Mouse (Mus musculus) liver, embryonic 14.5 days (tissue): Measurements from ENCODE around the gene Olfr555. TPM values are rescaled to one million over a fixed set of nuclear protein-coding genes. Genes with fewer than 3 reads are reported as not detected.

ENCODE experiments used
- ATAC-seq: fragments of 200-750 bp; cut with Nextera tagmentation; 2 replicates; pipeline ENCODE4 v1.8.0; 2017; ENCODE audit warnings: moderate number of reproducible peaks, mild to moderate bottlenecking, moderate library complexity; ENCODE audit not compliant: insufficient read depth
- DNase-seq, 3 experiments: peaks; one replicate each; pipeline ENCODE4 v3.0.0-alpha.2; 2012 to 2013; ENCODE audit warnings: low read depth in 3 of 3, low spot score in 3 of 3
- H3K27ac ChIP-seq: fragments of 300-500 bp; sonication (generic); 2 replicates; pipeline ENCODE4 v1.5.1; 2014; ENCODE audit warnings: moderate library complexity, mild to moderate bottlenecking, control low read depth, inconsistent platforms
- H3K27me3 ChIP-seq: fragments of 300-500 bp; sonication (generic); 2 replicates; pipeline ENCODE4 v1.6.1; 2014; ENCODE audit warnings: mild to moderate bottlenecking, low read length, moderate library complexity; ENCODE audit not compliant: control insufficient read depth, insufficient read depth
- H3K36me3 ChIP-seq: fragments of 300-500 bp; sonication (generic); replicated peaks from 2 replicates; pipeline ENCODE4 v1.6.1; 2014; ENCODE audit warnings: low read depth; ENCODE audit not compliant: control insufficient read depth, insufficient read depth
- H3K4me1 ChIP-seq, 2 experiments: fragments of 200-500 bp in 1 of 2; fragments of 300-500 bp in 1 of 2; sonication (generic) in 1 of 2; replicated peaks; 2 replicates each; pipeline ENCODE4 v1.6.1; 2012 to 2014; ENCODE audit warnings: antibody characterized with exemption in 1 of 2, inconsistent platforms in 1 of 2, low read length in 1 of 2; ENCODE audit not compliant: control insufficient read depth in 2 of 2, insufficient read depth in 2 of 2
- H3K4me2 ChIP-seq: fragments of 300-500 bp; sonication (generic); 2 replicates; pipeline ENCODE4 v1.6.1; 2014; ENCODE audit warnings: low read depth, mild to moderate bottlenecking, control low read depth, moderate library complexity
- H3K4me3 ChIP-seq, 2 experiments: fragments of 200-500 bp in 1 of 2; fragments of 300-500 bp in 1 of 2; sonication (generic) in 1 of 2; 2 replicates each; pipeline ENCODE4 v1.5.1; 2012 to 2014; ENCODE audit warnings: low read depth in 2 of 2, low read length in 2 of 2, mild to moderate bottlenecking in 2 of 2, control low read depth in 1 of 2, inconsistent platforms in 1 of 2, moderate library complexity in 1 of 2; ENCODE audit not compliant: insufficient read depth in 1 of 2
- H3K9ac ChIP-seq: fragments of 300-500 bp; sonication (generic); replicated peaks from 2 replicates; pipeline ENCODE4 v1.6.1; 2014; ENCODE audit warnings: mild to moderate bottlenecking, control low read depth, moderate library complexity
- H3K9me3 ChIP-seq: fragments of 300-500 bp; sonication (generic); 2 replicates; pipeline ENCODE4 v1.6.1; 2016; ENCODE audit warnings: low read length, mixed read lengths; ENCODE audit not compliant: control insufficient read depth
- CTCF ChIP-seq: IDR thresholded peaks from 2 replicates; pipeline ENCODE4 v1.5.1; 2016; ENCODE audit warnings: antibody characterized with exemption, low read depth, control low read depth
- EP300 ChIP-seq: IDR thresholded peaks from 2 replicates; pipeline ENCODE4 v1.6.1; 2016; ENCODE audit warnings: antibody characterized with exemption, low read depth
- WGBS: fragments of 180-500 bp; shearing (Covaris S2); extraction: QIAGEN DNeasy Blood & Tissue Kit; methylation state at CpG from one replicate; pipeline ENCODE4 v1.1.7; 2014; ENCODE audit not compliant: insufficient replicate concordance; 5-methylcytosine and 5-hydroxymethylcytosine counted together
- polyA plus RNA-seq, 2 experiments: library from polyadenylated mRNA; depleted of rRNA in 1 of 2; stranded (reverse) in 1 of 2; unstranded in 1 of 2; fragments of >200 nt; fragmentation: Nextera tagmentation in 1 of 2; extraction: Ambion mirVana in 1 of 2; gene quantifications; 2 replicates each; pipeline versions ENCODE4 v1.2.1 to v1.2.3; 2012 to 2014

Gene Olfr555
- polyA plus RNA-seq, 2 experiments, result not detected

- H3K27ac ChIP-seq, result no peak overlapping the region
- no peaks in the 10 kb centered on the region for H3K27me3 ChIP-seq
- no peaks in the 10 kb centered on the region for H3K4me1 ChIP-seq
- H3K9me3 ChIP-seq, result no peaks in the 10 kb centered on the region
- H3K9ac ChIP-seq, result no peak overlapping the region
- no peak overlapping the region for H3K4me3 ChIP-seq
- ATAC-seq (no peak), DNase-seq (no peak)
- 72% methylated on average over 1 of the region's 1 CpGs for WGBS
- no peak overlapping the region for H3K4me2 ChIP-seq
- TF ChIP-seq EP300 (no peak), CTCF (no peak)
- no peaks in the 10 kb centered on the region for H3K36me3 ChIP-seq
These were observed 23.3 kb downstream of the Olfr555 start for GRCm38 (mm10) chr7:102681916-102682315.

GRCm38 (mm10) chr7:102686944-102687501, 28.4 kb downstream of the Olfr555 start, which contains the start of gene Trim68:
Gene Trim68, minus strand, starts transcription at chr7:102687327.
- no peaks in the 10 kb centered on the region for H3K27me3 ChIP-seq
- no peak within 1 kb of the TSS for H3K27ac ChIP-seq
- H3K9ac ChIP-seq, result 0 out of 2 replicates have a peak within 1 kb of the TSS, but pooled peaks have one; percentile 20
- H3K36me3 ChIP-seq, result no peaks in the 10 kb centered on the region
- DNase-seq (peak; percentile 62 to 72 (median 71)), ATAC-seq (peak; percentile 95)
- TF ChIP-seq CTCF (no peak), EP300 (no peak)
- no peaks in the 10 kb centered on the region for H3K9me3 ChIP-seq
- peak within 1 kb of the TSS; percentile 47 to 53 for H3K4me3 ChIP-seq
- whole genome bisulfite sequencing, result 1% methylated on average over 34 of the region's 40 CpGs
- 0 out of 4 replicates have a peak, but pooled peaks cover 0 to 2% of the 10 kb centered on the region in 2 experiments for H3K4me1 ChIP-seq
- H3K4me2 ChIP-seq, result peak within 1 kb of the TSS; percentile 72

GRCm38 (mm10) chr7:102695358-102696125, 36.9 kb downstream of the Olfr555 start, which contains the start of gene Olfr557:
Gene Olfr557, plus strand, starts transcription at chr7:102695910.
- H3K27me3 ChIP-seq, result no peaks in the 10 kb centered on the region
- ATAC-seq (no peak), DNase-seq (peak in 1 of 3 experiments; percentile 9)
- no peaks in the 10 kb centered on the region for H3K36me3 ChIP-seq
- H3K9me3 ChIP-seq, result no peaks in the 10 kb centered on the region
- H3K4me2 ChIP-seq, result no peak within 1 kb of the TSS
- TF ChIP-seq EP300 (no peak), CTCF (peak; percentile 84)
- no peak within 1 kb of the TSS for H3K4me3 ChIP-seq
- 57% methylated on average over 5 of the region's 5 CpGs for WGBS
- H3K27ac ChIP-seq, result no peak within 1 kb of the TSS
- no peak within 1 kb of the TSS for H3K9ac ChIP-seq
- no peaks in the 10 kb centered on the region for H3K4me1 ChIP-seq

- 66% methylated on average over 7 of the region's 7 CpGs for WGBS
- no peaks in the 10 kb centered on the region for H3K27me3 ChIP-seq
- H3K4me2 ChIP-seq, result no peak overlapping the region
- DNase-seq (no peak), ATAC-seq (no peak)
- no peak overlapping the region for H3K27ac ChIP-seq
- no peaks in the 10 kb centered on the region for H3K9me3 ChIP-seq
- H3K9ac ChIP-seq, result no peak overlapping the region
- no peaks in the 10 kb centered on the region for H3K36me3 ChIP-seq
- no peak overlapping the region for H3K4me3 ChIP-seq
- no peaks in the 10 kb centered on the region for H3K4me1 ChIP-seq
- TF ChIP-seq CTCF (no peak), EP300 (no peak)
These were observed 39.8 kb downstream of the Olfr555 start for GRCm38 (mm10) chr7:102698461-102698860.

DNA sequence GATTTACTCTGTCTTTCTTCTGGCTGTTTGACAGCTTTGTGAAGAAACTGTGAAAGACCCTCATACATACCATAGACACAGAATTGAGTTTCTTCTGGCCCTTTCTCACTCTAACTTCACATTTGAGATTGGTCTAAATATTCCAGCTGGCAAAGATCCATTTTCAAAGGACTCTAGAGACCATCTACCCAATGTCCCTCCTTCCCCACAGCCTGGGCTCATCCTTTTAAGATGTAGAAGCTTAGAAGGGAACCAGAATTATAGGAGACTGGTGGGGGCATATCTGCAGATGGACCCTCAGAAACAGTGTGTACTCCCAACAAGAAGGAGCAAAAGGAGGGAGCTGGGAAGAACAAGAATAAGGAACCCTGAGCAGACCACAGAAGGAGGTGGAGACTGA, 43.3 kb downstream of the Olfr555 start, which contains the start of gene Olfr558:
Gene Olfr558 (plus strand): TSS at position 301 of the 400 bp plus-strand sequence.
- no peak for TF ChIP-seq EP300
- TF ChIP-seq CTCF, result no peak
- DNase-seq (no peak), ATAC-seq (no peak)
- no peaks in the 10 kb centered on the region for H3K36me3 ChIP-seq
- no peaks in the 10 kb centered on the region for H3K27me3 ChIP-seq
- no peaks in the 10 kb centered on the region for H3K9me3 ChIP-seq
- H3K9ac ChIP-seq, result no peak within 1 kb of the TSS
- H3K4me3 ChIP-seq, result no peak within 1 kb of the TSS
- H3K4me2 ChIP-seq, result no peak within 1 kb of the TSS
- no peaks in the 10 kb centered on the region for H3K4me1 ChIP-seq
- no peak within 1 kb of the TSS for H3K27ac ChIP-seq

Other genes with a start within 250 kb of the Olfr555 start
- gene Rrm1, start 217.1 kb upstream of the Olfr555 start, polyA plus RNA-seq (2012; rRNA removed), result 67.5 and 107 TPM in 2 replicates
- 185 and 196 TPM in 2 replicates for gene Rrm1, start 217.1 kb upstream of the Olfr555 start, polyA plus RNA-seq (2014; fragmentation: Nextera tagmentation; extraction: Ambion mirVana)
- not detected in 2 replicates for gene Olfr543, start 177.1 kb upstream of the Olfr555 start, polyA plus RNA-seq (2012; rRNA removed)
- gene Olfr543, start 177.1 kb upstream of the Olfr555 start, polyA plus RNA-seq (2014; fragmentation: Nextera tagmentation; extraction: Ambion mirVana), result 0.37 and 0.39 TPM in 2 replicates
- not detected in 2 replicates for gene Olfr544, start 170.5 kb upstream of the Olfr555 start, polyA plus RNA-seq (2012; rRNA removed)
- gene Olfr544, start 170.5 kb upstream of the Olfr555 start, polyA plus RNA-seq (2014; fragmentation: Nextera tagmentation; extraction: Ambion mirVana), result 0.04 and 0.17 TPM in 2 replicates
- not detected in 2 replicates for gene Olfr545, start 159.2 kb upstream of the Olfr555 start, polyA plus RNA-seq (2012; rRNA removed)
- gene Olfr545, start 159.2 kb upstream of the Olfr555 start, polyA plus RNA-seq (2014; fragmentation: Nextera tagmentation; extraction: Ambion mirVana), result not detected in 2 replicates
- gene Olfr547, start 124.1 kb upstream of the Olfr555 start, polyA plus RNA-seq (2012; rRNA removed), result not detected in 2 replicates
- not detected in 2 replicates for gene Olfr547, start 124.1 kb upstream of the Olfr555 start, polyA plus RNA-seq (2014; fragmentation: Nextera tagmentation; extraction: Ambion mirVana)
- gene Olfr548-ps1, start 117.9 kb upstream of the Olfr555 start, polyA plus RNA-seq (2012; rRNA removed), result not detected in 2 replicates
- not detected in 2 replicates for gene Olfr548-ps1, start 117.9 kb upstream of the Olfr555 start, polyA plus RNA-seq (2014; fragmentation: Nextera tagmentation; extraction: Ambion mirVana)
- gene Olfr549, start 109.0 kb upstream of the Olfr555 start, polyA plus RNA-seq (2012; rRNA removed), result not detected in 2 replicates
- gene Olfr549, start 109.0 kb upstream of the Olfr555 start, polyA plus RNA-seq (2014; fragmentation: Nextera tagmentation; extraction: Ambion mirVana), result not detected in 2 replicates
- gene Trim21, start 93.3 kb upstream of the Olfr555 start, polyA plus RNA-seq (2012; rRNA removed), result 2.0 and 3.0 TPM in 2 replicates
- 0.45 and 0.58 TPM in 2 replicates for gene Trim21, start 93.3 kb upstream of the Olfr555 start, polyA plus RNA-seq (2014; fragmentation: Nextera tagmentation; extraction: Ambion mirVana)
- not detected in 2 replicates for gene Olfr550, start 87.4 kb upstream of the Olfr555 start, polyA plus RNA-seq (2012; rRNA removed)
- gene Olfr550, start 87.4 kb upstream of the Olfr555 start, polyA plus RNA-seq (2014; fragmentation: Nextera tagmentation; extraction: Ambion mirVana), result not detected in 2 replicates
- gene Olfr551, start 66.9 kb upstream of the Olfr555 start, polyA plus RNA-seq (2012; rRNA removed), result not detected in 2 replicates
- not detected in 2 replicates for gene Olfr551, start 66.9 kb upstream of the Olfr555 start, polyA plus RNA-seq (2014; fragmentation: Nextera tagmentation; extraction: Ambion mirVana)
- not detected in 2 replicates for gene Olfr552, start 61.1 kb upstream of the Olfr555 start, polyA plus RNA-seq (2012; rRNA removed)
- not detected in 2 replicates for gene Olfr552, start 61.1 kb upstream of the Olfr555 start, polyA plus RNA-seq (2014; fragmentation: Nextera tagmentation; extraction: Ambion mirVana)
- not detected in 2 replicates for gene Olfr553, start 40.6 kb upstream of the Olfr555 start, polyA plus RNA-seq (2012; rRNA removed)
- gene Olfr553, start 40.6 kb upstream of the Olfr555 start, polyA plus RNA-seq (2014; fragmentation: Nextera tagmentation; extraction: Ambion mirVana), result not detected in 2 replicates
- gene Olfr554, start 20.4 kb upstream of the Olfr555 start, polyA plus RNA-seq (2012; rRNA removed), result not detected in 2 replicates
- gene Olfr554, start 20.4 kb upstream of the Olfr555 start, polyA plus RNA-seq (2014; fragmentation: Nextera tagmentation; extraction: Ambion mirVana), result not detected in 2 replicates
- not detected in 2 replicates for gene Olfr556, start 6.1 kb downstream of the Olfr555 start, polyA plus RNA-seq (2012; rRNA removed)
- not detected in 2 replicates for gene Olfr556, start 6.1 kb downstream of the Olfr555 start, polyA plus RNA-seq (2014; fragmentation: Nextera tagmentation; extraction: Ambion mirVana)
- gene Trim68, start 28.5 kb downstream of the Olfr555 start, polyA plus RNA-seq (2012; rRNA removed), result 1.8 and 2.3 TPM in 2 replicates
- gene Trim68, start 28.5 kb downstream of the Olfr555 start, polyA plus RNA-seq (2014; fragmentation: Nextera tagmentation; extraction: Ambion mirVana), result 0.86 and 1.3 TPM in 2 replicates
- not detected in 2 replicates for gene Olfr557, start 37.1 kb downstream of the Olfr555 start, polyA plus RNA-seq (2012; rRNA removed)
- not detected in 2 replicates for gene Olfr557, start 37.1 kb downstream of the Olfr555 start, polyA plus RNA-seq (2014; fragmentation: Nextera tagmentation; extraction: Ambion mirVana)
- gene Olfr558, start 43.4 kb downstream of the Olfr555 start, polyA plus RNA-seq (2012; rRNA removed), result not detected in 2 replicates
- gene Olfr558, start 43.4 kb downstream of the Olfr555 start, polyA plus RNA-seq (2014; fragmentation: Nextera tagmentation; extraction: Ambion mirVana), result not detected in 2 replicates
- gene Olfr33, start 60.2 kb downstream of the Olfr555 start, polyA plus RNA-seq (2012; rRNA removed), result not detected in 2 replicates
- not detected in 2 replicates for gene Olfr33, start 60.2 kb downstream of the Olfr555 start, polyA plus RNA-seq (2014; fragmentation: Nextera tagmentation; extraction: Ambion mirVana)
- gene Olfr559, start 68.7 kb downstream of the Olfr555 start, polyA plus RNA-seq (2012; rRNA removed), result not detected in 2 replicates
- gene Olfr559, start 68.7 kb downstream of the Olfr555 start, polyA plus RNA-seq (2014; fragmentation: Nextera tagmentation; extraction: Ambion mirVana), result not detected in 2 replicates
- not detected in 2 replicates for gene Olfr560, start 100.5 kb downstream of the Olfr555 start, polyA plus RNA-seq (2012; rRNA removed)
- gene Olfr560, start 100.5 kb downstream of the Olfr555 start, polyA plus RNA-seq (2014; fragmentation: Nextera tagmentation; extraction: Ambion mirVana), result not detected in 2 replicates
- 0.02 TPM in 2 replicates for gene Olfr78, start 100.6 kb downstream of the Olfr555 start, polyA plus RNA-seq (2012; rRNA removed)
- not detected in 2 replicates for gene Olfr78, start 100.6 kb downstream of the Olfr555 start, polyA plus RNA-seq (2014; fragmentation: Nextera tagmentation; extraction: Ambion mirVana)
- gene Olfr561, start 112.4 kb downstream of the Olfr555 start, polyA plus RNA-seq (2012; rRNA removed), result not detected in 2 replicates
- not detected in 2 replicates for gene Olfr561, start 112.4 kb downstream of the Olfr555 start, polyA plus RNA-seq (2014; fragmentation: Nextera tagmentation; extraction: Ambion mirVana)
- gene Olfr564, start 144.7 kb downstream of the Olfr555 start, polyA plus RNA-seq (2012; rRNA removed), result not detected in 2 replicates
- not detected in 2 replicates for gene Olfr564, start 144.7 kb downstream of the Olfr555 start, polyA plus RNA-seq (2014; fragmentation: Nextera tagmentation; extraction: Ambion mirVana)
- gene Olfr566, start 199.9 kb downstream of the Olfr555 start, polyA plus RNA-seq (2012; rRNA removed), result not detected in 2 replicates
- not detected in 2 replicates for gene Olfr566, start 199.9 kb downstream of the Olfr555 start, polyA plus RNA-seq (2014; fragmentation: Nextera tagmentation; extraction: Ambion mirVana)
- gene Olfr568, start 218.3 kb downstream of the Olfr555 start, polyA plus RNA-seq (2012; rRNA removed), result not detected in 2 replicates
- gene Olfr568, start 218.3 kb downstream of the Olfr555 start, polyA plus RNA-seq (2014; fragmentation: Nextera tagmentation; extraction: Ambion mirVana), result not detected in 2 replicates
- not detected in 2 replicates for gene Olfr569, start 232.1 kb downstream of the Olfr555 start, polyA plus RNA-seq (2012; rRNA removed)
- not detected in 2 replicates for gene Olfr569, start 232.1 kb downstream of the Olfr555 start, polyA plus RNA-seq (2014; fragmentation: Nextera tagmentation; extraction: Ambion mirVana)
- not detected in 2 replicates for gene Olfr570, start 235.8 kb downstream of the Olfr555 start, polyA plus RNA-seq (2012; rRNA removed)
- gene Olfr570, start 235.8 kb downstream of the Olfr555 start, polyA plus RNA-seq (2014; fragmentation: Nextera tagmentation; extraction: Ambion mirVana), result not detected in 2 replicates